Mouse (Mus musculus): ENCODE results near the gene Gm28048.

- TF ChIP-seq CTCF (IDR thresholded peaks at IDR 0.05; ENCODE audit: borderline replicate concordance, insufficient read depth, low read depth, low read length): no peak
- no peak for TF ChIP-seq POLR2A (IDR thresholded peaks at IDR 0.05; ENCODE audit: borderline replicate concordance, insufficient read depth, low read length)
Observed at GRCm38 (mm10) chr11:22937716-22938316, 44.1 kb downstream of the Gm28048 start.

All from cerebellum, adult 2 months (tissue).